Mouse (Mus musculus) small intestine, adult 2 months (tissue): ENCODE measurements around the gene Zmym5.

Source experiments
- CTCF ChIP-seq: fragments of 200-500 bp; IDR thresholded peaks from 2 replicates; pipeline ENCODE4 v1.5.1; 2012; ENCODE audit warnings: low read depth, mild to moderate bottlenecking, control low read depth, inconsistent platforms, low read length, moderate library complexity, mixed read lengths; ENCODE audit not compliant: insufficient replicate concordance, insufficient read length; ENCODE audit errors: extremely low read depth
- POLR2A ChIP-seq: fragments of 200-500 bp; IDR thresholded peaks from 2 replicates; pipeline ENCODE4 v1.6.1; 2012; ENCODE audit warnings: low read depth, mild to moderate bottlenecking, control low read depth, inconsistent platforms, low read length, moderate library complexity

DNA sequence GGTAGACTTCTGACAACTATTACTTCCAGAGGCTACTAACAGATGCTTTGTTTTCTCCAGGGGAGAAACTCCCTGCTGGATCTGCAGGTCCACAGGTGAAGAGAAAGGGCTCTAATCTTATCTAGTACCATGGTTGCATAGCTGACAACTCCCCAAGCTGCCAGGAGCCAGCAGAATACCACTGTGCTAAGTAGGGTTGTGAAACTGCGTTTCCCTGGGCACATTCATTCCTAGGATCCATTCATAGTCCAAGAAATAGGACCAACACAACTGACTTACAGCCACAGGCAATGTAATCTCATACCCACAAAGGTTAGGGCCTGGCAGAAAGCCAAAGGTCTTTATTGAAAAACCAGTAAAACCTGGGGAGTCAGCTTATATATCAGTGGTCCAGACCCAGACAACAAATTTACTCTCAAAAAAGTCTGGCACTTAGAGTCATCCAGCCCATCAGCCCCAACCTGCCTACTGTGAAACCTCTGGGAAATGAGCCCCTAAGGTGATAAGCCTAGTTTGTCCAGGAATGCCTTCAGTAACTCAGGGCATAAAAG is 21.1 kb upstream of the Zmym5 start:
- TF ChIP-seq CTCF (no peak), POLR2A (no peak)
